In the genomic region with DNA sequence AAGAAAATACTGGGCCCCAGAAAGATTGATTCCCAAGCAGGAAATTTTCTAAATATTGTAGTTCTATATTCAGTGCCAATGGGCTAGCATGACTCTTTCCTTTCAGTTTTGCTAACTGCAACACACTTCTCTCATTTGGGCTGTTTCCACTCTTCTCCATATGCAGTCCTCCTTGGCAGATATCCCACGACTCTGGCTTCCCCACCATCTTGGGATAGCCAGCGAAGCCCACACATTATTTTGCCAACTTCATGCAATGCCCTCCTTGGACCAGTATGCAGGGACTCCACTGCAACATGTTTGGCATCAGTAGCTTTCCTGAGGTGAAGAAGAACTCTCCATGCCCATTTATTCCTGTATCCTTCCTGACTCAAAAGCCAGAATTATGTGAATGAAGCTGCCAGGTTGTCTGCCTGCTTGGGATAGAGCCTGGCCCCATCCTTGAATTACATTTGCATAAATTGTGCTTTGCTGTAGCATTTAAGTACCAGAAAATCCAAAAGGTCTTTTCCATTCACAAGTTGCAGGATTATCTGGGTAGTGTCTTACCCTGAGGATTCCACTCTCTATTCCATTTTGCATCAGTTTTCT, we compare ENCODE assay signal across 20 mouse cellular contexts.
A peak's percentile ranks its signal among the peaks of the same experiment; 100 is the strongest.
DNase-seq lines count a peak whose midpoint lies in the region; ATAC-seq lines count a peak whose summit lies in the region.
"Had no signal": no experiment of that assay in that cellular context is flagged by ENCODE, and none has a peak within 500 bp of the region (broad histone marks: within the 10 kb centered on the region; RNA-seq: fewer than 3 reads in every experiment).

No protein-coding gene starts in this region.

- DNase-seq in cerebellum, postnatal 10 days: peak; percentile 49 to 83
- no peak for DNase-seq in cerebellum, adult 8-10 months
- DNase-seq in right cerebral cortex, postnatal 4 days: peak; percentile 12
- no peak for DNase-seq in right cerebral cortex, postnatal 14 days
- DNase-seq in Muller cell, postnatal 12 days (ENCODE audit: inconsistent ontology term): no peak
- DNase-seq: adrenal gland, postnatal 10 days; B cell, adult 2 months; cerebellum, adult 9-10 months; gastrocnemius, postnatal 10 days; heart, adult 18-20 months; heart, postnatal 14 days; kidney, adult 8-10 months had no signal

- H3K27me3 ChIP-seq in forebrain, embryonic 15.5 days: no peaks in the 10 kb centered on the region
- no peaks in the 10 kb centered on the region for H3K27me3 ChIP-seq in forebrain, embryonic 12.5 days
- H3K27me3 ChIP-seq: hindbrain, embryonic 13.5 days had no signal

- WGBS in forebrain, embryonic 15.5 days: 77% methylated on average over 2 of the region's 2 CpGs
- 90% methylated on average over 2 of the region's 2 CpGs for WGBS in forebrain, embryonic 12.5 days

- peak; percentile 67 for ATAC-seq in forebrain, embryonic 15.5 days (replicated peaks)
- no peak for ATAC-seq in forebrain, embryonic 12.5 days (ENCODE audit: low FRiP score)
- ATAC-seq: CD4-positive, CD25-positive, alpha-beta regulatory T cell, adult 4 months; intestine, postnatal 0 days had no signal

- H3K9ac ChIP-seq in forebrain, embryonic 15.5 days (replicated peaks): no peak overlapping the region
- no peak overlapping the region for H3K9ac ChIP-seq in forebrain, embryonic 12.5 days
- H3K9ac ChIP-seq: hindbrain, embryonic 13.5 days had no signal

- H3K36me3 ChIP-seq in forebrain, embryonic 15.5 days: no peaks in the 10 kb centered on the region
- no peaks in the 10 kb centered on the region for H3K36me3 ChIP-seq in forebrain, embryonic 12.5 days (replicated peaks)
- H3K36me3 ChIP-seq: embryonic facial prominence, embryonic 10.5 days; G1E; heart, embryonic 10.5 days; hindbrain, embryonic 13.5 days had no signal

- no peaks in the 10 kb centered on the region for H3K9me3 ChIP-seq in forebrain, embryonic 15.5 days
- no peaks in the 10 kb centered on the region for H3K9me3 ChIP-seq in forebrain, embryonic 12.5 days
- H3K9me3 ChIP-seq: embryonic facial prominence, embryonic 10.5 days; G1E; heart, embryonic 10.5 days; hindbrain, embryonic 13.5 days had no signal

- no peak overlapping the region for H3K4me2 ChIP-seq in forebrain, embryonic 15.5 days (replicated peaks)
- no peak overlapping the region for H3K4me2 ChIP-seq in forebrain, embryonic 12.5 days
- H3K4me2 ChIP-seq: hindbrain, embryonic 13.5 days had no signal

- no peak overlapping the region for H3K4me3 ChIP-seq in forebrain, embryonic 15.5 days
- H3K4me3 ChIP-seq in forebrain, embryonic 12.5 days (replicated peaks): no peak overlapping the region
- H3K4me3 ChIP-seq: embryonic facial prominence, embryonic 10.5 days; heart, embryonic 10.5 days; hindbrain, embryonic 13.5 days had no signal

- H3K27ac ChIP-seq in forebrain, embryonic 15.5 days (replicated peaks): 0 out of 2 replicates have a peak overlapping the region, but pooled peaks have one; percentile 5
- no peak overlapping the region for H3K27ac ChIP-seq in forebrain, embryonic 12.5 days
- H3K27ac ChIP-seq: embryonic facial prominence, embryonic 10.5 days; heart, embryonic 10.5 days; hindbrain, embryonic 13.5 days had no signal

- H3K4me1 ChIP-seq in forebrain, embryonic 15.5 days: no peaks in the 10 kb centered on the region
- H3K4me1 ChIP-seq in forebrain, embryonic 12.5 days: no peaks in the 10 kb centered on the region
- H3K4me1 ChIP-seq: embryonic facial prominence, embryonic 10.5 days; heart, embryonic 10.5 days; hindbrain, embryonic 13.5 days had no signal

Comparison
In these comparisons a context has a peak if more than half of its experiments do, and no peak if none do; other contexts are left out.
1. DNase-seq: peak in cerebellum, postnatal 10 days (2 of 2) and right cerebral cortex, postnatal 4 days (single experiment); none in cerebellum, adult 8-10 months (single experiment), right cerebral cortex, postnatal 14 days (single experiment) and Muller cell, postnatal 12 days (single experiment).